Mouse (Mus musculus) embryonic facial prominence, embryonic 15.5 days (tissue): ENCODE data around the gene Hrh1. TPM values are rescaled to one million over a fixed set of nuclear protein-coding genes. Genes with fewer than 3 reads are reported as not detected.

Experiments used
- ATAC-seq: fragments of 200-750 bp; cut with Nextera tagmentation; 2 replicates; pipeline ENCODE4 v1.8.0; 2017; ENCODE audit warnings: low read depth, moderate TSS enrichment; ENCODE audit not compliant: insufficient number of reproducible peaks, low FRiP score, low TSS enrichment
- H3K27ac ChIP-seq: fragments of 300-500 bp; sonication (generic); replicated peaks from 2 replicates; pipeline ENCODE4 v1.5.1; 2015; ENCODE audit warnings: mild to moderate bottlenecking, inconsistent platforms
- H3K27me3 ChIP-seq: fragments of 300-500 bp; sonication (generic); 2 replicates; pipeline ENCODE4 v1.6.1; 2015; ENCODE audit warnings: inconsistent platforms
- H3K36me3 ChIP-seq: fragments of 300-500 bp; sonication (generic); 2 replicates; pipeline ENCODE4 v1.6.1; 2015; ENCODE audit warnings: mild to moderate bottlenecking, inconsistent platforms
- H3K4me1 ChIP-seq: fragments of 300-500 bp; sonication (generic); 2 replicates; pipeline ENCODE4 v1.6.1; 2015; ENCODE audit warnings: inconsistent platforms
- H3K4me2 ChIP-seq: fragments of 300-500 bp; sonication (generic); replicated peaks from 2 replicates; pipeline ENCODE4 v1.6.1; 2015; ENCODE audit warnings: mild to moderate bottlenecking, inconsistent platforms
- H3K4me3 ChIP-seq: fragments of 300-500 bp; sonication (generic); replicated peaks from 2 replicates; pipeline ENCODE4 v1.5.1; 2015; ENCODE audit warnings: mild to moderate bottlenecking, inconsistent platforms
- H3K9ac ChIP-seq: fragments of 300-500 bp; sonication (generic); 2 replicates; pipeline ENCODE4 v1.6.1; 2015; ENCODE audit warnings: inconsistent platforms
- H3K9me3 ChIP-seq: fragments of 300-500 bp; sonication (generic); replicated peaks from 2 replicates; pipeline ENCODE4 v1.6.1; 2016; ENCODE audit warnings: inconsistent platforms
- WGBS: fragments of 180-500 bp; shearing (Covaris S2); methylation state at CpG from one replicate; pipeline ENCODE4 v1.1.7; 2015; 5-methylcytosine and 5-hydroxymethylcytosine counted together
- polyA plus RNA-seq: library from polyadenylated mRNA; unstranded; fragments of >200 nt; fragmentation: Nextera tagmentation; extraction: Ambion mirVana; gene quantifications from 2 replicates; pipeline ENCODE4 v1.2.1, GENCODE M21; 2015

The Hrh1 gene
- polyA plus RNA-seq, 1 experiment from 2014 or later, result 0.16 TPM

DNA sequence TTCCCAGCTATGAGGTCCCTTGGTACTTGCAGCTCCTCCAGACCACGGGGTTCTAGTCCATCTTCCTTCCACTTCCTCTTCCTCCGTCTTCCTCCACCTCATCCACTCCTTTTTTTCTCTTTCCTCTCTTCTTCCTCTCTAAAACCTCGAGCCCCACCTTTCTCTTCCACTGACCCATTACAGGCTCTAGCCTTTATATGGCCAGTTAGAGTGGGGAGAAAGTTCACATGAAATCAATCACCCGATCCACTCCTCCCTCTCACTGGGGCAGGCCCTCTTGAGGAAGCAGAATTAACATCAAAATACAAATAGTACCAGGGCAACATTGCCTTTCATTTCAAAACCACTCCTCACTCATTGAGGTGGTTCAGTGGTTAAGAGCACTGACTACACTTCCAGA lies 9.9 kb upstream of the Hrh1 start:
- Histone ChIP-seq H3K9ac (no peak overlapping the region), H3K27ac (no peak overlapping the region), H3K4me1 (no peaks in the 10 kb centered on the region), H3K4me2 (no peak overlapping the region), H3K27me3 (peaks cover 10% of the 10 kb centered on the region), H3K36me3 (no peaks in the 10 kb centered on the region), H3K4me3 (no peak overlapping the region), H3K9me3 (no peaks in the 10 kb centered on the region)
- 71% methylated on average over 4 of the region's 4 CpGs for WGBS
- no peak for ATAC-seq

DNA sequence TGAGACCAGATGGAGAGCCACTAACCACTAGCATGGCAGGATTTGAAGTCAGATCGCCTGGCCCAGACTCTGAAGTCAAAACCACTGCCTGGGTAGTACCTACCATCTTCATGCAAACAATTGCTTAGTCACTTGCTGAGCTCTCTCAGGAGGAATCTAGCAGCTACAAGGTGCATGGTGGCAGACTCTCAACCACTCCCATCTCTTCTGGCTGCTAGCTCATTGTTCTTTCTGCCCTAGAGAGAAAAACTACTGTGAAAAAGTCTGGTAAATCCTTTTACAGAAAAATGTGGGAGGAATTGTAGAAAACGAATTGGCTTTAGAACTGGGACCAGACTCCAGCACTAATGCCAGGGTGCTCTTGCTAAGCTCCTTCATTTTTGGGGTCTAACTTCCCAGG lies 7.6 kb upstream of the Hrh1 start:
- peaks cover 15% of the 10 kb centered on the region for H3K27me3 ChIP-seq
- no peak overlapping the region for H3K4me3 ChIP-seq
- no peaks in the 10 kb centered on the region for H3K4me1 ChIP-seq
- no peaks in the 10 kb centered on the region for H3K9me3 ChIP-seq
- H3K27ac ChIP-seq, result no peak overlapping the region
- H3K9ac ChIP-seq, result no peak overlapping the region
- H3K4me2 ChIP-seq, result no peak overlapping the region
- ATAC-seq, result no peak
- 53% methylated on average over 2 of the region's 2 CpGs for WGBS
- H3K36me3 ChIP-seq, result no peaks in the 10 kb centered on the region

DNA sequence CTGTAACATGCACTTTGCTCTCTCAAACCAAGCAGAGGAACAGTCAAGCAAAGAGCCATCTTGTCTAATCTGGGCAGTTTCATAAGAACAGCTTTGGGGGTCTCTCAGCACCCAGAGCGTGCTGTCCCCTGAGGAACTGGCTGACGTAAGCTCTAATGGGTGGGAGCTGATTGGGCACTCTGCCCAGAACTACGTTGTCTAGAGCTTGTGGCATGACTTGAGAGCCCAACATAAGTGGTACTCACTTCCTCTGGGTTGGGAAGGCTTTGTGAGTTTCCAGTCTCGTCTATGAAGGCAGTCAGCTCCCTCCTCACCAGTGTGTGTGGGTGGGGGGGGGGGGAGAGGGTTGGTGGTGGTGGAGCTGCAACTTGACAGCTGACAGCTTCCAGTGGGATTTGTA lies 2.8 kb upstream of the Hrh1 start:
- H3K27ac ChIP-seq, result no peak overlapping the region
- 51% methylated on average over 4 of the region's 4 CpGs for WGBS
- no peaks in the 10 kb centered on the region for H3K36me3 ChIP-seq
- ATAC-seq, result no peak
- peaks cover 40% of the 10 kb centered on the region for H3K27me3 ChIP-seq
- H3K4me3 ChIP-seq, result no peak overlapping the region
- peaks cover 20% of the 10 kb centered on the region for H3K4me1 ChIP-seq
- H3K9ac ChIP-seq, result no peak overlapping the region
- no peaks in the 10 kb centered on the region for H3K9me3 ChIP-seq
- H3K4me2 ChIP-seq, result no peak overlapping the region

DNA sequence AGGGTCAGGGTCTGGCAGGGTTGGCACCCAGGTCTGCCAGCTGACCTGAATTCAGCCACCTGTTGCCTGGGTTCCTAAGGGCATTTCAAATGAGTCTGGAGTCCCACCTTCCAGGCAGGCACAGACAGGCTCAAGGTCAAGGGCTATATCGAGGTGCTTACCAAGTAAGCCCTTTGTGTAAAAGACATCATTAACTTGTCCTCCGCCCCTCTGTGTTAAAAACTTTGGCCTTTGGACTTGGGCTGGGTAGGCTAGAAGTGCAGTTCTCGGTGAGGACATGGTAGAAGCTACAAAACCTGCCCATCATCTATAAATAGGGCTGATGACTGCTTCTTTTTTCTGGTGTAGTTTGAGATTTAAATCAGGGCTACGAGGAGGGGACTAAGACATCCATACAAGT lies 1.1 kb upstream of the Hrh1 start:
- Histone ChIP-seq H3K4me1 (peaks cover 20% of the 10 kb centered on the region), H3K36me3 (no peaks in the 10 kb centered on the region), H3K27ac (no peak overlapping the region), H3K9me3 (no peaks in the 10 kb centered on the region), H3K4me3 (no peak overlapping the region), H3K9ac (no peak overlapping the region), H3K4me2 (no peak overlapping the region), H3K27me3 (peaks cover 53% of the 10 kb centered on the region)
- ATAC-seq, result no peak
- WGBS, result 50% methylated on average over 4 of the region's 4 CpGs

DNA sequence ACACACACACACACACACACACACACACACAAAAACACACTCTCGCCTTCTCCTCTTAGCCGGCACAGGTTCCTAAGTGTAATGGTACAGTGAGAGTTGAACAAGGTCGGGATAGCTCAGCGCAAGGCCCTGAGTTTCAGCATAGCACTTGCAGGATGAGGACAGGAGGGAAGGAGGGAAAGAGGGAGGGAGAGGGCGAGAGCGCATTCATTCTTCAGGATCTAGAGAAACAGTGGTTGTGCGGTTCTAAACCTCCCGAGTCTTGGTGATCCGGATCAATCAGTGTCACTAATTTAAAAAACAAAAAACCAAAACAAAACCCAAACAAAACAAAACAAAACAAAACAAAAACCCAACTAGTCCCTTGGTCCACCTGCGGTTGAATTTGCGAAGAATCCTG lies 456 bp upstream of the Hrh1 start:
- Histone ChIP-seq H3K36me3 (no peaks in the 10 kb centered on the region), H3K4me1 (peaks cover 20% of the 10 kb centered on the region), H3K9me3 (no peaks in the 10 kb centered on the region), H3K9ac (no peak overlapping the region), H3K27ac (no peak overlapping the region), H3K27me3 (peaks cover 54% of the 10 kb centered on the region), H3K4me3 (peak overlapping the region; percentile 48), H3K4me2 (peak overlapping the region; percentile 97)
- ATAC-seq, result no peak
- WGBS, result 2% methylated on average over 11 of the region's 11 CpGs

DNA sequence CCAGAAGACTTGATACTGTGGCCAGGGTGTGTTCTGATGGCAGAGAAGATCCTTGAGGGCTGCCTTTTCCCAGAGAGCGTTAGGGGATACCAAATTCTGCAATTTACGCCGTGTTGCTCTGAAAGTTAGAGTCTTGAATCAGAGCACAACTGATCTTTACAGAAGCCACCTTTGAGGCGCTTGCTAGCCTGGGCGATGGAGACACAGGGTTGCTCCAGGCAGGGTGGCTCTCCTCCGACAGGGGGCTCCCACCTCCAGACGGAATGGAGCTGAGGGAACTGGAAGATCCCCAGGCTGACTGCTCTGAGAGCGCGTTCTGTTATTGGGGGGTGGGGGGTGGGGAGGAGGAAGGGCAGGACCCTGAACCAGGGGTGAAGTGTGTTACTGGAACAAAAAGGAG lies 890 bp downstream of the Hrh1 start:
- no peak for ATAC-seq
- H3K27me3 ChIP-seq, result peaks cover 49% of the 10 kb centered on the region
- H3K4me2 ChIP-seq, result peak overlapping the region; percentile 97

DNA sequence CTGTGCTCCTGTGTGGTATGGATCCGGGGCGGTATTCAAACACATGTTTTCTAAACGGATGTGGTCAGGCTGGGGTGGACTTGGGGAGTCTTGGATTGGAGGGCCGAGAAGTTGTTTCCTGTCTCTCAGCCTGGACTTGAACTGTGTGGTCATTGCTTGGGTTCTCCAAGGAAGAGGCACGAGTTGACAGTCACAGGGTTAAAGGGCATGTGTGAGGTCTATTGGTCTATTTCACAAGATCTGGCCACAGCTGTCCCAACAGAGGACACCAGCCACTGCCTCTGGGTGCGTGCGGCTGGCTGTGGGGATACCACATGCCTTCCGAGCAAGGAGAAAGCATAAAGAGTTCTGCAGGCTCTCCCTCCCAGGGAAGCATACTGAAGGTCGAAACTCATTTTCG lies 2.7 kb downstream of the Hrh1 start:
- peaks cover 28% of the 10 kb centered on the region for H3K4me1 ChIP-seq
- WGBS, result 82% methylated on average over 10 of the region's 10 CpGs
- H3K4me2 ChIP-seq, result no peak overlapping the region
- H3K27ac ChIP-seq, result no peak overlapping the region
- no peak for ATAC-seq
- no peaks in the 10 kb centered on the region for H3K36me3 ChIP-seq
- peaks cover 44% of the 10 kb centered on the region for H3K27me3 ChIP-seq
- no peak overlapping the region for H3K4me3 ChIP-seq
- H3K9ac ChIP-seq, result no peak overlapping the region
- no peaks in the 10 kb centered on the region for H3K9me3 ChIP-seq

More for the DNA sequence above, 890 bp downstream of the Hrh1 start:
- Histone ChIP-seq H3K9me3 (no peaks in the 10 kb centered on the region), H3K36me3 (no peaks in the 10 kb centered on the region), H3K4me1 (peaks cover 21% of the 10 kb centered on the region), H3K4me3 (peak overlapping the region; percentile 48), H3K27ac (no peak overlapping the region), H3K9ac (no peak overlapping the region)
- WGBS, result 2% methylated on average over 9 of the region's 9 CpGs

DNA sequence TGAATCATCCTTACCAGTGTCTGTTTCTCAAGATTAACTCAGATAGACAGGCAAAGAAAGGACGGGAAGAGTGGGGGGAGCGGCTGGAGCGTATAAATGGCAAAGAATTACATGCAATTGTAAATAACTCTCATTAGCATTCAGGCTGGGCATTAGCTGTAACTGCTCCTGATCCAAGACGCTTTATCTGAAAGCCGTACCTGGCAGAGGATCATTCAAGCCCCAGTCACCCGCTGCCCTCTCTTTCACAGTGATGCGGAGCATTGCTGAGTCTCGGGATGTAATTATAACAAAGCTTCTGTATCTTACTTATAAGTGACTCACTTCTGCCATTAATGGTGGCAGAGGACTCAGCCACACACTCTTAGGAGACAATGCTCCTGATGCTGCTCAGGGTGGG lies 3.1 kb downstream of the Hrh1 start:
- Histone ChIP-seq H3K36me3 (no peaks in the 10 kb centered on the region), H3K9ac (no peak overlapping the region), H3K27ac (no peak overlapping the region), H3K27me3 (peaks cover 44% of the 10 kb centered on the region), H3K4me2 (no peak overlapping the region), H3K4me3 (no peak overlapping the region), H3K4me1 (peaks cover 28% of the 10 kb centered on the region), H3K9me3 (no peaks in the 10 kb centered on the region)
- ATAC-seq, result no peak
- 87% methylated on average over 8 of the region's 8 CpGs for WGBS

DNA sequence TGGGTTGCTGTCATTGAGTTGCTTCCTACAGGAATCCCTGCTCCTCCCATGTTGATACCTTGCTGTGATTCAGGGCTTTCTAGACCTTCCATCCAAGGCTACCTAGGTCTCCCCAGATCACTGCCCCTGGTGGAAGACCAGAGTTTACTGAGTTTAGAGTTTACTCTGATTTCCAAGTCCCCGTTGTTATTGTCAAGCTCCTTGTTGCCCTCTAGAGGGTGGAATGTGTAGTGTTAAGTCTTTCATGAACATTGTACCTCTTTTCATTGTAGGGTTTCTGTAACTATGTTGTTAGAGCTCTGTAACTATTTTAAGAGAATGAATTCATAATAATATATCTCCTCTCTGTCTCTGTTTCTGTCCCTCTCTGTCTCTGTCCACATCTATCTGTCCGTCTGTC lies 4.4 kb downstream of the Hrh1 start:
- peaks cover 44% of the 10 kb centered on the region for H3K27me3 ChIP-seq
- no peak overlapping the region for H3K27ac ChIP-seq
- no peak overlapping the region for H3K4me3 ChIP-seq
- no peak overlapping the region for H3K4me2 ChIP-seq
- 81% methylated on average over 2 of the region's 2 CpGs for WGBS
- peaks cover 22% of the 10 kb centered on the region for H3K4me1 ChIP-seq
- no peak for ATAC-seq
- H3K9ac ChIP-seq, result no peak overlapping the region
- no peaks in the 10 kb centered on the region for H3K9me3 ChIP-seq
- no peaks in the 10 kb centered on the region for H3K36me3 ChIP-seq

DNA sequence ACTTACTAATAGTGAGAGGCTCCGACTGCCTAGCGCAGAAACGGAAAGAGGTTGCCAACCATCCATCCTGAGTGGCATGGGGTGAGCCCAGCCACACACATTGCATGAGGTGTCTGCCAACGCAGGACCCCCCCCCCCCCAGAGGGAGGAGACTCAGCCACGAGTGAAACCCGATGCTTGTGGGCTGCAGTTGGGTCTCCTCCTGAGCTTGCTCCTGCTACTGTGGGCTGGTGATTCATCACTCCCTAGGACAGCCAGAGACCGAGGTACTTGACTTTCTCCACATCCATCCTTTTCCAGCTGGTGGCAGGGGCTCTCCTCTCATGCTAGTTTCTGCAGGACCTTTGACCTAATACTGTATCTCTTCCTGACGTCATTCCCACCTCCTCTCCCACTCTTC lies 5.9 kb downstream of the Hrh1 start:
- H3K4me1 ChIP-seq, result 0 out of 2 replicates have a peak, but pooled peaks cover 9% of the 10 kb centered on the region
- H3K9ac ChIP-seq, result no peak overlapping the region
- H3K4me3 ChIP-seq, result no peak overlapping the region
- no peak for ATAC-seq
- no peak overlapping the region for H3K4me2 ChIP-seq
- 24% methylated on average over 8 of the region's 8 CpGs for WGBS
- H3K27me3 ChIP-seq, result peaks cover 40% of the 10 kb centered on the region
- H3K36me3 ChIP-seq, result no peaks in the 10 kb centered on the region
- no peak overlapping the region for H3K27ac ChIP-seq
- no peaks in the 10 kb centered on the region for H3K9me3 ChIP-seq

DNA sequence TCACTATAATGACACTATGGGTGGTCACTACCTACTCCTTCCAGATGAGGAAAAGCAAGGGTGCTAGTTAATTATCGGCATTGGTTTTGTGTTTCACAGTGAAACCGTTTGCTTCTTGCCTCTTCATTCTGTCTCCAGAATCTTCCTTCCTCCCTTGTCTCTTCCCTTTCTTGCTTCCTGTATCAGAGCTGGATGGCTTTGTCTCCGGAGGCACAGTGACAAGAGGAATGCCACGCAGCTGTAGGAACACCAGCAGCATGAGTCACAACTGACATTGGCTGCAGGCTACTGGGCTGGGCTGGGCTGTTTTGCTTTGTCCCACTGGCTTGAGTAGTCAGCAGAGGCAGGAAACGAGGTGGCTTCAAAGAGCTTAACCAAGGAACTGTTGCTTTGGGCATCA lies 6.4 kb downstream of the Hrh1 start:
- 33% methylated on average over 5 of the region's 5 CpGs for WGBS
- H3K4me2 ChIP-seq, result no peak overlapping the region
- no peak overlapping the region for H3K9ac ChIP-seq
- no peaks in the 10 kb centered on the region for H3K9me3 ChIP-seq
- H3K27me3 ChIP-seq, result peaks cover 39% of the 10 kb centered on the region
- H3K4me3 ChIP-seq, result no peak overlapping the region
- H3K36me3 ChIP-seq, result no peaks in the 10 kb centered on the region
- H3K27ac ChIP-seq, result no peak overlapping the region
- H3K4me1 ChIP-seq, result 0 out of 2 replicates have a peak, but pooled peaks cover 9% of the 10 kb centered on the region
- no peak for ATAC-seq

DNA sequence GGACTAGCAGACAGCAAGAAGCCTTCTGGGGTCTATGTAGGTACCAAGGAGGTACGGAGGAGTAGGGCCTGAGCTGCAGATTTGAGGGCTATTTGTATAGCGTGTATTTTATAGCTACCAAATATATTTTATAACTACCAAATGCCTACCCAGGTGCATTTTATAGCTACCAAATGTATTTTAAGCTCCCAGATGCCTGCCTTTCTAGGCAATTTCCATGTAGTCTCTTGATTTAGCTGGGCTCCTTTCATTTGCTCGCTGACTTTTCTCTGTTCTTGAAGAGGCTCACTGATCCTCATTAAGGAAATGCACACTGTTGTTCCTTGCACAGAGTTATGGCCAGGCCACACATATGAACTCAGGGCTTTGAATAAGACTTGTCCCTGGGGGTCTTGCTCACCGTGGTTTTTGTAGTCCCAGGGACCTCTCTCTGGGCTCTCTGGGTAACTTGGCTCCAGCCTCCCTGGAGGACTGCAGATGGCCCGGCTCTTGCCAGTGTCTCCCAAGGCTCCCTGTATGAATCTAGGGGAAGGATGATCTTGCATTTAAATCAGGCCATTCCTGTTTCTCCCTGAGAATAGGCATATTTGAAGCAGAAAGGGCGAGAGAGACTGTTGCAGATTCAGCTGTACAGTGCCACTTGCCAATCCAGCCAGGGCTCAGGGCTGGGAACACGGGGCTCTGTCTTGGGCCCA lies 7.2 kb downstream of the Hrh1 start:
- H3K27ac ChIP-seq, result no peak overlapping the region
- no peak for ATAC-seq
- no peaks in the 10 kb centered on the region for H3K36me3 ChIP-seq
- H3K4me2 ChIP-seq, result no peak overlapping the region
- no peak overlapping the region for H3K9ac ChIP-seq
- no peaks in the 10 kb centered on the region for H3K9me3 ChIP-seq
- 0 out of 2 replicates have a peak, but pooled peaks cover 9% of the 10 kb centered on the region for H3K4me1 ChIP-seq
- no peak overlapping the region for H3K4me3 ChIP-seq
- WGBS, result 69% methylated on average over 7 of the region's 7 CpGs
- peaks cover 31% of the 10 kb centered on the region for H3K27me3 ChIP-seq
